Comparison of ENCODE assay signal across 8 mouse cellular contexts in genomic region chr13:49247232-49247739, GRCm38 (mm10). TPM values are rescaled to one million over a fixed set of nuclear protein-coding genes. Genes with fewer than 3 reads are reported as not detected.
DNase-seq lines count a peak whose midpoint lies in the region; ATAC-seq and TF ChIP-seq lines count a peak whose summit lies in the region.

No protein-coding gene starts in this region.

- peaks cover 37% of the 10 kb centered on the region for H3K4me1 ChIP-seq in thymus, adult 2 months (replicated peaks; ENCODE audit: control insufficient read depth, insufficient read depth, low read length)
- no peaks in the 10 kb centered on the region; the same call in 1 of the 2 replicates for H3K4me1 ChIP-seq in forebrain, postnatal 0 days (ENCODE audit: insufficient read depth)
- H3K4me1 ChIP-seq in limb, embryonic 15.5 days: peaks cover 11% of the 10 kb centered on the region
- H3K4me1 ChIP-seq in stomach, postnatal 0 days (replicated peaks; ENCODE audit: control insufficient read depth, insufficient read depth): 0 out of 2 replicates have a peak, but pooled peaks cover 3% of the 10 kb centered on the region

- WGBS in thymus, adult 2 months: 7% methylated on average over 12 of the region's 12 CpGs
- 46% methylated on average over 12 of the region's 12 CpGs for WGBS in forebrain, postnatal 0 days
- 39% methylated on average over 12 of the region's 12 CpGs for WGBS in limb, embryonic 15.5 days
- WGBS in stomach, postnatal 0 days: 39% methylated on average over 12 of the region's 12 CpGs

- no peaks in the 10 kb centered on the region for H3K27me3 ChIP-seq in thymus, adult 2 months (ENCODE audit: control insufficient read depth, insufficient read depth, low read length)
- peaks cover 27% of the 10 kb centered on the region for H3K27me3 ChIP-seq in forebrain, postnatal 0 days (ENCODE audit: insufficient read depth, low read length)
- peaks cover 25% of the 10 kb centered on the region for H3K27me3 ChIP-seq in limb, embryonic 15.5 days
- H3K27me3 ChIP-seq in stomach, postnatal 0 days (ENCODE audit: control insufficient read depth, insufficient read depth, low read length): no peaks in the 10 kb centered on the region; the same call in 1 of the 2 replicates

- no peak overlapping the region for H3K9ac ChIP-seq in forebrain, postnatal 0 days
- 0 out of 2 replicates have a peak overlapping the region, but pooled peaks have one; percentile 28 for H3K9ac ChIP-seq in limb, embryonic 15.5 days
- peak overlapping the region; percentile 43; the same call in 1 of the 2 replicates for H3K9ac ChIP-seq in stomach, postnatal 0 days (ENCODE audit: low read length)

- no peak for TF ChIP-seq POLR2A in thymus, adult 2 months (IDR thresholded peaks at IDR 0.05; ENCODE audit: control insufficient read depth, extremely low read depth, insufficient read depth, low read length, poor library complexity)

- no peak for TF ChIP-seq EP300 in stomach, postnatal 0 days (optimal IDR thresholded peaks at IDR 0.05)

- H3K4me2 ChIP-seq in forebrain, postnatal 0 days (ENCODE audit: low read depth): peak overlapping the region; percentile 55
- peak overlapping the region; percentile 88 for H3K4me2 ChIP-seq in limb, embryonic 15.5 days
- H3K4me2 ChIP-seq in stomach, postnatal 0 days (replicated peaks; ENCODE audit: low read depth): peak overlapping the region; percentile 76

- no peaks in the 10 kb centered on the region for H3K9me3 ChIP-seq in forebrain, postnatal 0 days (ENCODE audit: low read length)
- no peaks in the 10 kb centered on the region for H3K9me3 ChIP-seq in limb, embryonic 15.5 days
- no peaks in the 10 kb centered on the region for H3K9me3 ChIP-seq in stomach, postnatal 0 days (ENCODE audit: control insufficient read depth, low read length)

- no peak for ATAC-seq in forebrain, postnatal 0 days
- ATAC-seq in limb, embryonic 15.5 days (ENCODE audit: insufficient number of reproducible peaks, low FRiP score, low TSS enrichment, low read depth): no peak
- no peak for ATAC-seq in stomach, postnatal 0 days (ENCODE audit: low FRiP score, low TSS enrichment)
- no peak for ATAC-seq in erythroid progenitor cell, adult 5-6 weeks (replicated peaks; ENCODE audit: low FRiP score, poor library complexity, severe bottlenecking)

- H3K27ac ChIP-seq in thymus, adult 2 months (ENCODE audit: control insufficient read depth, insufficient read depth, low read length): no peak overlapping the region
- H3K27ac ChIP-seq in forebrain, postnatal 0 days (ENCODE audit: low read depth, low read length): no peak overlapping the region
- no peak overlapping the region for H3K27ac ChIP-seq in limb, embryonic 15.5 days
- H3K27ac ChIP-seq in stomach, postnatal 0 days (replicated peaks): no peak overlapping the region

- intact Hi-C loops in left cerebral cortex, postnatal 4 days (cut with DNase I): no loop called here

- TF ChIP-seq CTCF in thymus, adult 2 months (IDR thresholded peaks at IDR 0.05; ENCODE audit: borderline replicate concordance, control insufficient read depth, extremely low read depth, insufficient read depth, low read length, poor library complexity): no peak
- TF ChIP-seq CTCF in forebrain, postnatal 0 days (IDR thresholded peaks at IDR 0.05; ENCODE audit: low read depth): no peak
- TF ChIP-seq CTCF in stomach, postnatal 0 days (IDR thresholded peaks at IDR 0.05; ENCODE audit: low read depth): no peak

- peak overlapping the region; percentile 50 for H3K4me3 ChIP-seq in thymus, adult 2 months (ENCODE audit: control insufficient read depth, insufficient read depth, low read length)
- peak overlapping the region; percentile 35 for H3K4me3 ChIP-seq in forebrain, postnatal 0 days (ENCODE audit: low read depth, low read length)
- H3K4me3 ChIP-seq in limb, embryonic 15.5 days: peak overlapping the region; percentile 44
- peak overlapping the region; percentile 40 for H3K4me3 ChIP-seq in stomach, postnatal 0 days (ENCODE audit: low read depth, low read length)

- H3K36me3 ChIP-seq in thymus, adult 2 months (ENCODE audit: control insufficient read depth, insufficient read depth, low read length): no peaks in the 10 kb centered on the region
- H3K36me3 ChIP-seq in forebrain, postnatal 0 days (ENCODE audit: insufficient read depth): no peaks in the 10 kb centered on the region
- H3K36me3 ChIP-seq in limb, embryonic 15.5 days: no peaks in the 10 kb centered on the region
- no peaks in the 10 kb centered on the region for H3K36me3 ChIP-seq in stomach, postnatal 0 days (ENCODE audit: control insufficient read depth, insufficient read depth, low read length)

- DNase-seq in thymus, adult 2 months: no peak
- DNase-seq in thymus, postnatal 25 days: no peak
- no peak for DNase-seq in forebrain, postnatal 0 days
- DNase-seq in stomach, postnatal 0 days (ENCODE audit: low spot score): no peak
- no peak for DNase-seq in left cerebral cortex, postnatal 4 days
- no peak for DNase-seq in right cerebral cortex, postnatal 10 days (ENCODE audit: low spot score in 2 of 2)

RNA-seq across cellular contexts. Expression of gene Susd3, which starts 1.2 kb away (rescaled TPM):
- 13.1 and 16.2 TPM in 2 replicates for polyA plus RNA-seq in thymus, adult 2 months (2012; rRNA removed)
- total RNA-seq in forebrain, postnatal 0 days (2014; rRNA removed): 0.38 and 0.85 TPM in 2 replicates
- 0.77 and 1.2 TPM in 2 replicates for polyA plus RNA-seq in forebrain, postnatal 0 days (2015; fragmentation: Nextera tagmentation; extraction: Ambion mirVana)
- polyA plus RNA-seq in limb, embryonic 15.5 days (2015; fragmentation: Nextera tagmentation; extraction: Ambion mirVana): 1.9 and 2.0 TPM in 2 replicates
- polyA plus RNA-seq in stomach, postnatal 0 days (2015; fragmentation: Nextera tagmentation; extraction: Ambion mirVana): 1.0 and 1.2 TPM in 2 replicates
- total RNA-seq in left cerebral cortex, postnatal 4 days (2021): under 1 TPM; 0.54 to 0.58 TPM
- total RNA-seq in erythroid progenitor cell, adult 5-6 weeks (2015; ENCODE audit: low replicate concordance): 0.84 and 1.4 TPM in 2 replicates
- total RNA-seq in erythroid progenitor cell, adult 5-6 weeks (2017; ENCODE audit: low replicate concordance): 2.7 and 3.9 TPM in 2 replicates

RNA-seq across cellular contexts. Expression of gene Card19, which starts 31.4 kb away (rescaled TPM):
- polyA plus RNA-seq in thymus, adult 2 months (2012; rRNA removed): 79.1 and 86.2 TPM in 2 replicates
- total RNA-seq in forebrain, postnatal 0 days (2014; rRNA removed): 14.9 and 15.8 TPM in 2 replicates
- polyA plus RNA-seq in forebrain, postnatal 0 days (2015; fragmentation: Nextera tagmentation; extraction: Ambion mirVana): 32.0 TPM in 2 replicates
- polyA plus RNA-seq in limb, embryonic 15.5 days (2015; fragmentation: Nextera tagmentation; extraction: Ambion mirVana): 64.6 and 76.8 TPM in 2 replicates
- 83.5 and 86.2 TPM in 2 replicates for polyA plus RNA-seq in stomach, postnatal 0 days (2015; fragmentation: Nextera tagmentation; extraction: Ambion mirVana)
- total RNA-seq in left cerebral cortex, postnatal 4 days (2021): 10 to 100 TPM in 1 of 2 experiments, 1 to 10 TPM in 1; 7.6 to 12.6 TPM
- total RNA-seq in erythroid progenitor cell, adult 5-6 weeks (2015; ENCODE audit: low replicate concordance): 3.2 and 17.6 TPM in 2 replicates
- total RNA-seq in erythroid progenitor cell, adult 5-6 weeks (2017; ENCODE audit: low replicate concordance): 2.2 and 3.4 TPM in 2 replicates
